11 mouse cellular contexts compared by ENCODE assay signal in genomic region chr11:70215301-70215700, GRCm38 (mm10). TPM values are rescaled to one million over a fixed set of nuclear protein-coding genes. Genes with fewer than 3 reads are reported as not detected.
DNase-seq lines count a peak whose midpoint lies in the region; ATAC-seq lines count a peak whose summit lies in the region.
"Had no signal": no experiment of that assay in that cellular context is flagged by ENCODE, and none has a peak within 500 bp of the region (broad histone marks: within the 10 kb centered on the region; RNA-seq: fewer than 3 reads in every experiment).

No protein-coding gene starts in this region.

- H3K27ac ChIP-seq in embryonic facial prominence, embryonic 10.5 days (replicated peaks): no peak overlapping the region; the same call in 1 of the 2 replicates
- no peak overlapping the region for H3K27ac ChIP-seq in neural tube, embryonic 11.5 days (ENCODE audit: low read depth, low read length)

- no peak for ATAC-seq in neural tube, embryonic 11.5 days (ENCODE audit: insufficient read depth, low FRiP score, low TSS enrichment)
- ATAC-seq: Patski had no signal

- H3K9me3 ChIP-seq in embryonic facial prominence, embryonic 10.5 days: no peaks in the 10 kb centered on the region
- H3K9me3 ChIP-seq in neural tube, embryonic 11.5 days (ENCODE audit: control insufficient read depth, low read length): no peaks in the 10 kb centered on the region

- H3K4me2 ChIP-seq in neural tube, embryonic 11.5 days (ENCODE audit: low read depth): no peak overlapping the region

- H3K36me3 ChIP-seq in embryonic facial prominence, embryonic 10.5 days (replicated peaks): peaks cover 13% of the 10 kb centered on the region
- H3K36me3 ChIP-seq in neural tube, embryonic 11.5 days (ENCODE audit: control insufficient read depth, insufficient read depth, low read length): no peaks in the 10 kb centered on the region

- WGBS in embryonic facial prominence, embryonic 10.5 days: 12% methylated on average over 22 of the region's 22 CpGs
- 6% methylated on average over 22 of the region's 22 CpGs for WGBS in neural tube, embryonic 11.5 days

- peaks cover 40% of the 10 kb centered on the region for H3K4me1 ChIP-seq in embryonic facial prominence, embryonic 10.5 days
- peaks cover 28% of the 10 kb centered on the region for H3K4me1 ChIP-seq in neural tube, embryonic 11.5 days (ENCODE audit: control insufficient read depth, insufficient read depth, low read length)

- intact Hi-C loops in left cerebral cortex, postnatal 25 days (cut with DNase I): no loop called here

- no peak overlapping the region for H3K9ac ChIP-seq in neural tube, embryonic 11.5 days (ENCODE audit: low read length)

- H3K4me3 ChIP-seq in embryonic facial prominence, embryonic 10.5 days: peak overlapping the region; percentile 54
- H3K4me3 ChIP-seq in neural tube, embryonic 11.5 days (ENCODE audit: low read depth, low read length): 0 out of 2 replicates have a peak overlapping the region, but pooled peaks have one; percentile 6

- DNase-seq in layer of hippocampus, adult 11-12 months (ENCODE audit: low spot score): peak; percentile 19
- DNase-seq in layer of hippocampus, postnatal 14 days (ENCODE audit: low spot score in 2 of 2): no peak
- no peak for DNase-seq in embryonic facial prominence, embryonic 10.5 days (ENCODE audit: low spot score)
- DNase-seq in kidney, adult 9 months: peak; percentile 79
- DNase-seq in neural tube, embryonic 11.5 days (ENCODE audit: low spot score): no peak
- no peak for DNase-seq in Muller cell, postnatal 12 days (ENCODE audit: inconsistent ontology term)
- no peak for DNase-seq in left cerebral cortex, postnatal 25 days (ENCODE audit: low spot score in 2 of 2)
- DNase-seq in ovary, postnatal 14 days (ENCODE audit: low spot score): no peak
- DNase-seq: thymus, postnatal 4 days had no signal

- H3K27me3 ChIP-seq in embryonic facial prominence, embryonic 10.5 days (replicated peaks; ENCODE audit: low read depth, poor library complexity, severe bottlenecking): peaks cover 86% of the 10 kb centered on the region
- peaks cover 48% of the 10 kb centered on the region for H3K27me3 ChIP-seq in neural tube, embryonic 11.5 days (ENCODE audit: control insufficient read depth, insufficient read depth, low read length)
- H3K27me3 ChIP-seq: Patski had no signal

RNA-seq across cellular contexts. Expression of gene Slc16a11, which starts 2.7 kb away (rescaled TPM):
- 10 to 100 TPM; 26.1 to 32.9 TPM for total RNA-seq in layer of hippocampus, postnatal 14 days (2021)
- polyA plus RNA-seq in embryonic facial prominence, embryonic 10.5 days (2016; fragmentation: Nextera tagmentation; extraction: Ambion mirVana): 0.72 and 1.2 TPM in 2 replicates
- polyA plus RNA-seq in neural tube, embryonic 11.5 days (2014; fragmentation: Nextera tagmentation; extraction: Ambion mirVana): 0.27 and 0.50 TPM in 2 replicates
- total RNA-seq in left cerebral cortex, postnatal 25 days (2021): 10 to 100 TPM; 23.9 to 27.1 TPM

RNA-seq across cellular contexts. Expression of gene Slc16a13, which starts 5.6 kb away (rescaled TPM):
- total RNA-seq in layer of hippocampus, postnatal 14 days (2021): 10 to 100 TPM in 1 of 2 experiments, 1 to 10 TPM in 1; 9.3 to 12.6 TPM
- 11.6 and 11.7 TPM in 2 replicates for polyA plus RNA-seq in embryonic facial prominence, embryonic 10.5 days (2016; fragmentation: Nextera tagmentation; extraction: Ambion mirVana)
- 14.3 and 16.9 TPM in 2 replicates for polyA plus RNA-seq in neural tube, embryonic 11.5 days (2014; fragmentation: Nextera tagmentation; extraction: Ambion mirVana)
- total RNA-seq in left cerebral cortex, postnatal 25 days (2021): 1 to 10 TPM; 7.0 to 8.3 TPM

RNA-seq across cellular contexts. Expression of gene Bcl6b, which starts 14.3 kb away (rescaled TPM):
- total RNA-seq in layer of hippocampus, postnatal 14 days (2021): 1 to 10 TPM; 2.7 to 2.9 TPM
- 5.0 and 7.2 TPM in 2 replicates for polyA plus RNA-seq in embryonic facial prominence, embryonic 10.5 days (2016; fragmentation: Nextera tagmentation; extraction: Ambion mirVana)
- 6.2 and 7.4 TPM in 2 replicates for polyA plus RNA-seq in neural tube, embryonic 11.5 days (2014; fragmentation: Nextera tagmentation; extraction: Ambion mirVana)
- 1 to 10 TPM; 1.7 to 2.2 TPM for total RNA-seq in left cerebral cortex, postnatal 25 days (2021)
- polyA plus RNA-seq: Patski had no signal

RNA-seq across cellular contexts. Expression of gene 0610010K14Rik, which starts 22.4 kb away (rescaled TPM):
- 10 to 100 TPM; 42.3 to 47.7 TPM for total RNA-seq in layer of hippocampus, postnatal 14 days (2021)
- polyA plus RNA-seq in embryonic facial prominence, embryonic 10.5 days (2016; fragmentation: Nextera tagmentation; extraction: Ambion mirVana): 210 and 215 TPM in 2 replicates
- polyA plus RNA-seq in neural tube, embryonic 11.5 days (2014; fragmentation: Nextera tagmentation; extraction: Ambion mirVana): 183 and 204 TPM in 2 replicates
- total RNA-seq in left cerebral cortex, postnatal 25 days (2021): 10 to 100 TPM; 45.9 to 47.1 TPM

RNA-seq across cellular contexts. Expression of gene Gm21988, which starts 24.3 kb away (rescaled TPM):
- total RNA-seq in layer of hippocampus, postnatal 14 days (2021): 1 to 10 TPM; 7.2 to 7.9 TPM
- 7.9 and 10.7 TPM in 2 replicates for polyA plus RNA-seq in embryonic facial prominence, embryonic 10.5 days (2016; fragmentation: Nextera tagmentation; extraction: Ambion mirVana)
- 10.8 and 11.5 TPM in 2 replicates for polyA plus RNA-seq in neural tube, embryonic 11.5 days (2014; fragmentation: Nextera tagmentation; extraction: Ambion mirVana)
- 1 to 10 TPM; 5.2 to 6.0 TPM for total RNA-seq in left cerebral cortex, postnatal 25 days (2021)
- total RNA-seq: common myeloid progenitor, adult 5-6 weeks had no signal

Comparison
In these comparisons a context has a peak if more than half of its experiments do, and no peak if none do; other contexts are left out.
1. DNase-seq: peak in layer of hippocampus, adult 11-12 months (single experiment) and kidney, adult 9 months (single experiment); none in layer of hippocampus, postnatal 14 days (0 of 2), embryonic facial prominence, embryonic 10.5 days (single experiment), neural tube, embryonic 11.5 days (single experiment), Muller cell, postnatal 12 days (single experiment), left cerebral cortex, postnatal 25 days (0 of 2) and ovary, postnatal 14 days (single experiment).